Mouse (Mus musculus): ENCODE measurements at regions not wholly inside any gene's neighbourhood (a gene's known extent, or its start where the extent isn't known, plus 50 kb on each side); places are given as distances from the start of the nearest gene placed in this dataset.
"Not testable (repeated sequence)": the region's sequence is repeated elsewhere in the genome, so short reads cannot be mapped to it uniquely, and the experiment has no call there.

GRCm38 (mm10) chr15:15082577-15083128 is 1645.9 kb upstream of the Cdh9 start:
- DNase-seq (ENCODE audit: extremely low read depth, low read depth), result no peak

DNA sequence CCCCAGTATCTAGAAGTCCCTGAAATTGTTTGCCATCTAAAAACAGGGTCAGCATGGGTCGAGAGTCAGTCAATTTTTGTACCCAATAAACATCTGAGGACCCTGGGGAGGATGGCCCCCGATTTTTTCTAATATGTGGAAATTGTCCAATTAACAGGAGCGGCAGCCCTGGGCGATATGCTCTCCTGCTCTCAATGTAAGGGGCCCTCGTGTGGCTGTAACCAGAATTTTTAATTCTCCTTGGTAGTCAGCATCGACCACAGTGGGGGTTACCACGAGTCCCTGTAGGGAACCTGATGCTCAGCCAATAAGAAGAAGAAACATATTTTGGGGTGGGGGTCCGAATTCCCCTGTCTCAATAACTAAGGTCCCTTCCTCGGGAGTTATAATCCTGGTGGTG is 1639.9 kb upstream of the Cdh9 start:
- DNase-seq (ENCODE audit: extremely low read depth, low read depth), result not testable (repeated sequence)

GRCm38 (mm10) chr15:15089783-15090182 is 1638.8 kb upstream of the Cdh9 start:
- DNase-seq (ENCODE audit: extremely low read depth, low read depth), result peak; percentile 70

- no peak for DNase-seq (ENCODE audit: extremely low read depth, low read depth)
These were observed 1636.8 kb upstream of the Cdh9 start for GRCm38 (mm10) chr15:15091531-15092290.

DNA sequence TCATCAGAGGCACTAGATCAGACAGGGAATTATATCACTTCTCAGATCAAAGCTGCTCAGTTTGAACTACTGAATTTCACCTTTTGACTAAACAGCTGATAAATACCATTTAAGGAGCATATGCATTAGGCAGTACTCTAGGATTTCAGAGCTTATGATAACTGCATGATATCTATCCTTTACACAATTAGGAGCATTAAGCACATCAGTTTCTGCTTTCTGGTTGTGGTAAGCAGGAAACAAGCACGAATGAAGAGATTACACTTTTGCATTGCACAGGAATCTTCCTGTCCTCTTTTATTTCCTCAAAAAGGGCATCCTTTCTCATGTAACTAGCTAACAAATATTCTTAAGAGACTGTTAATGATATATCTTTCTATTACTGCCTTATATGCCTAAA is 1631.2 kb upstream of the Cdh9 start:
- DNase-seq (ENCODE audit: extremely low read depth, low read depth), result peak; percentile 44

- peak; percentile 78 for DNase-seq (ENCODE audit: extremely low read depth, low read depth)
These were observed 1626.4 kb upstream of the Cdh9 start for GRCm38 (mm10) chr15:15102185-15102584.

DNA sequence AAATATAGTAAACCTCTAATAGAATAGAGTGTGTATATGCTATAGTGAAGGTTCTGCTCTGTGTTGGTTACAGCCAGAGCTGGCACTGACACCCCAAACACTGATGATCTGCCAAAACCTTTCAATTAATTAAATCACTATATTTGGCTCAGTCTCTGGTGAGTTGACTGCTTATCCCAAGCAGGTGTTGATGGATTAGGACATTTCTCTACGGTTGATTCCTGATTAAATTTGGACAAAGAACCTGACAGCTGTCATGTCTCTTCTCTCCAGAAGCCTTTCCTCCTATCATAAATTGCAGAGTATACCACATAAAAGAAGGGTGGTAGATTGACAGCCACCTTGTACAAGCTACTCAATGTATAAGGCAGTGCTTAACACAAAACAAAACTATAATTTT is 1608.4 kb upstream of the Cdh9 start:
- DNase-seq (ENCODE audit: extremely low read depth, low read depth), result no peak

- DNase-seq (ENCODE audit: extremely low read depth, low read depth), result no peak
These were observed 1579.8 kb upstream of the Cdh9 start for GRCm38 (mm10) chr15:15148791-15149190.

GRCm38 (mm10) chr15:15155422-15155821 is 1573.1 kb upstream of the Cdh9 start:
- DNase-seq (ENCODE audit: extremely low read depth, low read depth), result no peak

DNA sequence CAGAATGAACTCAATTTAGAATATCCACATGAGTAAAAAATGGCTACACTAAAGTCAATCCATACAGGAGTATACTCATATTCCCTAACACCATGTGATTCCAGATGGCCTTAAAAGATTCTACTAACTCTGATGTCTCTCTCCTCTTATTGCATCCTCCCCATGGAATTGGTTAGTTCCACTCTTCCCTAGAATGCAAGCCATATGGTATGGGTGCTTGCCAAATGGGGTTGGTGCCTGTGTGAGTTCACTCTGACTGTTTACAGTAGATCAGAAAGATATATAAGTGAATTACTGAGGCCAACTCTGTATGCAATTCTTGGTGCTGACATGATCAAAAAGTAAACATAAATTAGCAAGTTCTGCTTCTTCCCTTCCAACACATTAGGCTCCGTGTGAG is 1558.2 kb upstream of the Cdh9 start:
- no peak for DNase-seq (ENCODE audit: extremely low read depth, low read depth)

DNA sequence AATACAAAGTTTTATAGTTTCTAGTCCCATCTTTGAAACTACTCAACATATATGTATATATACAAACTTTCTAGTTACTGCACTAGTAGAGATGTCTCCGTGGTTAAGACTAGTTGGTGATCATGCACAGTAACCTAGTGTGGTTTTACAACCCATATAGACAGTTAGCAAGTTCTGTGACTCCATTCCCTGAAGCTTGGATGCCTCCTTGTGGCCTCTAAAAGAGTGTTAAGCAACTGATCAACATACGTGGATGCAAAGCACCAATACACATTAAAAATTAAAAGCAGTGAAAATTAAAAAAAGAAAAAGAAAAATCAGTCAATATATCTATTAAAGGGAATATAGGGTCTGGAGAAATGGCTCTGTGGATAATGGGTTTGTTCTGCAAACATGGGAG is 1508.3 kb upstream of the Cdh9 start:
- no peak for DNase-seq (ENCODE audit: extremely low read depth, low read depth)

DNA sequence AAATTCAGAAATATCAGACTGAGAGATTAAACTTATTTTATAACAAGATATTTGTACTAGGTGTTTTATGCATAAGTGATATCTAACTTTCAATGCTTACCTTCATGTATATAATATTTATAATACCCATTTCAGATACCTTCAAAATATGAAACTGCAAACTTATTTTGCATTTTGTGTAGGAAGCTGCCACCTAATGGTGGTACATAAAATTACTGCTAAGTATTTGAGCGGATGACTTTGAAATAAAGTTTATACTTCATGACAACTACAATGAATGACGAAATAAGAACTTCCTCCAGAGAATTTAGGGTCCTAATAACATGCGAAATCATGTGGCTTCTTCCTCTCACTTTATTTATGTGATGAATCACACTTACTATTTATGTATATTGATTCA is 1498.6 kb upstream of the Cdh9 start:
- peak; percentile 46 for DNase-seq (ENCODE audit: extremely low read depth, low read depth)

- DNase-seq (ENCODE audit: extremely low read depth, low read depth), result peak; percentile 43
These were observed 1490.2 kb upstream of the Cdh9 start for GRCm38 (mm10) chr15:15238309-15238708.

All from MEL-GATA-1-ER (cell line).